Mouse (Mus musculus) stomach, embryonic 14.5 days (tissue): ENCODE results near the gene Mif4gd. TPM values are rescaled to one million over a fixed set of nuclear protein-coding genes. Genes with fewer than 3 reads are reported as not detected.

Source experiments
- ATAC-seq: fragments of 200-750 bp; cut with Nextera tagmentation; 2 replicates; pipeline ENCODE4 v1.8.0; 2017; ENCODE audit warnings: low read depth, moderate TSS enrichment; ENCODE audit not compliant: insufficient number of reproducible peaks, insufficient read depth, low FRiP score
- H3K27ac ChIP-seq: fragments of 300-500 bp; sonication (generic); 2 replicates; pipeline ENCODE4 v1.5.1; 2014; ENCODE audit warnings: mild to moderate bottlenecking, low read length, moderate library complexity, mixed read lengths
- H3K27me3 ChIP-seq: fragments of 300-500 bp; sonication (generic); 2 replicates; pipeline ENCODE4 v1.6.1; 2014; ENCODE audit warnings: low read length, control low read depth, mixed read lengths; ENCODE audit not compliant: control insufficient read depth, insufficient read depth
- H3K36me3 ChIP-seq: fragments of 300-500 bp; sonication (generic); 2 replicates; pipeline ENCODE4 v1.6.1; 2014; ENCODE audit warnings: mild to moderate bottlenecking, control low read depth, low read length, moderate library complexity, mixed read lengths; ENCODE audit not compliant: control insufficient read depth, insufficient read depth
- H3K4me1 ChIP-seq: fragments of 300-500 bp; sonication (generic); 2 replicates; pipeline ENCODE4 v1.6.1; 2014; ENCODE audit warnings: low read length, control low read depth, mixed read lengths; ENCODE audit not compliant: control insufficient read depth, insufficient read depth
- H3K4me2 ChIP-seq: fragments of 300-500 bp; sonication (generic); replicated peaks from 2 replicates; pipeline ENCODE4 v1.6.1; 2014; ENCODE audit warnings: low read depth, low read length, control low read depth
- H3K4me3 ChIP-seq: fragments of 300-500 bp; sonication (generic); 2 replicates; pipeline ENCODE4 v1.5.1; 2014; ENCODE audit warnings: low read depth, low read length, control low read depth
- H3K9ac ChIP-seq: fragments of 300-500 bp; sonication (generic); replicated peaks from 2 replicates; pipeline ENCODE4 v1.6.1; 2014; ENCODE audit warnings: low read depth, mild to moderate bottlenecking, control low read depth, low read length, moderate library complexity, mixed read lengths
- H3K9me3 ChIP-seq: fragments of 300-500 bp; sonication (generic); 2 replicates; pipeline ENCODE4 v1.6.1; 2016; ENCODE audit warnings: low read depth, low read length, control low read depth; ENCODE audit not compliant: control insufficient read depth
- WGBS: fragments of 180-500 bp; shearing (Covaris S2); extraction: QIAGEN DNeasy Blood & Tissue Kit; methylation state at CpG from one replicate; pipeline ENCODE4 v1.1.7; 2014; 5-methylcytosine and 5-hydroxymethylcytosine counted together
- polyA plus RNA-seq: library from polyadenylated mRNA; unstranded; fragments of >200 nt; fragmentation: Nextera tagmentation; extraction: Ambion mirVana; gene quantifications from 2 replicates; pipeline ENCODE4 v1.2.1, GENCODE M21; 2014

The Mif4gd gene
- polyA plus RNA-seq: 33.4 and 35.1 TPM in 2 replicates

GRCm38 (mm10) chr11:115612410-115613137 is at the start of gene Mif4gd:
TSS of gene Mif4gd (minus strand) at chr11:115612969.
- Histone ChIP-seq H3K27me3 (no peaks in the 10 kb centered on the region), H3K36me3 (peaks cover 14% of the 10 kb centered on the region), H3K9ac (peak within 1 kb of the TSS; percentile 52), H3K27ac (peak within 1 kb of the TSS; percentile 92), H3K4me3 (peak within 1 kb of the TSS; percentile 66), H3K4me2 (peak within 1 kb of the TSS; percentile 47), H3K4me1 (peaks cover 15% of the 10 kb centered on the region; the same call in 1 of the 2 replicates), H3K9me3 (no peaks in the 10 kb centered on the region)
- WGBS: under 1% methylated on average over 42 of the region's 80 CpGs
- ATAC-seq: peak; percentile 83

- no peak overlapping the region for H3K4me3 ChIP-seq
- H3K36me3 ChIP-seq: no peaks in the 10 kb centered on the region
- no peak overlapping the region for H3K9ac ChIP-seq
- ATAC-seq: no peak
- H3K27ac ChIP-seq: no peak overlapping the region
- 96% methylated on average over 4 of the region's 4 CpGs for WGBS
- H3K4me1 ChIP-seq: no peaks in the 10 kb centered on the region
- no peaks in the 10 kb centered on the region for H3K9me3 ChIP-seq
- H3K27me3 ChIP-seq: no peaks in the 10 kb centered on the region
- no peak overlapping the region for H3K4me2 ChIP-seq
Measured at GRCm38 (mm10) chr11:115660376-115660775, 47.6 kb upstream of the Mif4gd start.

GRCm38 (mm10) chr11:115658521-115658920 is 45.8 kb upstream of the Mif4gd start:
- Histone ChIP-seq H3K9me3 (no peaks in the 10 kb centered on the region), H3K36me3 (peaks cover 2% of the 10 kb centered on the region), H3K4me1 (no peaks in the 10 kb centered on the region), H3K4me3 (no peak overlapping the region), H3K4me2 (no peak overlapping the region), H3K27me3 (no peaks in the 10 kb centered on the region), H3K9ac (no peak overlapping the region), H3K27ac (no peak overlapping the region)
- 88% methylated on average over 6 of the region's 6 CpGs for WGBS
- no peak for ATAC-seq

GRCm38 (mm10) chr11:115654128-115654527 is 41.4 kb upstream of the Mif4gd start:
- Histone ChIP-seq H3K4me2 (no peak overlapping the region), H3K9me3 (no peaks in the 10 kb centered on the region), H3K36me3 (peaks cover 8% of the 10 kb centered on the region), H3K27me3 (no peaks in the 10 kb centered on the region), H3K27ac (no peak overlapping the region), H3K9ac (no peak overlapping the region), H3K4me1 (no peaks in the 10 kb centered on the region), H3K4me3 (no peak overlapping the region)
- WGBS: 72% methylated on average over 2 of the region's 2 CpGs
- no peak for ATAC-seq

GRCm38 (mm10) chr11:115653194-115653593 is 40.4 kb upstream of the Mif4gd start:
- Histone ChIP-seq H3K9me3 (no peaks in the 10 kb centered on the region), H3K4me3 (no peak overlapping the region), H3K27ac (no peak overlapping the region), H3K4me2 (no peak overlapping the region), H3K36me3 (peaks cover 8% of the 10 kb centered on the region), H3K27me3 (no peaks in the 10 kb centered on the region), H3K4me1 (no peaks in the 10 kb centered on the region), H3K9ac (no peak overlapping the region)
- no peak for ATAC-seq
- 88% methylated on average over 3 of the region's 3 CpGs for WGBS

- 94% methylated on average over 3 of the region's 3 CpGs for WGBS
- H3K4me3 ChIP-seq: no peak overlapping the region
- H3K4me1 ChIP-seq: no peaks in the 10 kb centered on the region
- no peaks in the 10 kb centered on the region for H3K9me3 ChIP-seq
- no peak for ATAC-seq
- no peak overlapping the region for H3K9ac ChIP-seq
- no peak overlapping the region for H3K4me2 ChIP-seq
- peaks cover 8% of the 10 kb centered on the region for H3K36me3 ChIP-seq
- H3K27ac ChIP-seq: no peak overlapping the region
- H3K27me3 ChIP-seq: no peaks in the 10 kb centered on the region
Measured at GRCm38 (mm10) chr11:115651680-115652079, 38.9 kb upstream of the Mif4gd start.

- no peaks in the 10 kb centered on the region for H3K4me1 ChIP-seq
- 68% methylated on average over 10 of the region's 10 CpGs for WGBS
- H3K9ac ChIP-seq: no peak overlapping the region
- no peak for ATAC-seq
- H3K27me3 ChIP-seq: no peaks in the 10 kb centered on the region
- no peak overlapping the region for H3K4me2 ChIP-seq
- no peak overlapping the region for H3K4me3 ChIP-seq
- H3K9me3 ChIP-seq: no peaks in the 10 kb centered on the region
- no peak overlapping the region for H3K27ac ChIP-seq
- peaks cover 8% of the 10 kb centered on the region for H3K36me3 ChIP-seq
Measured at GRCm38 (mm10) chr11:115649706-115650105, 36.9 kb upstream of the Mif4gd start.

- H3K27me3 ChIP-seq: no peaks in the 10 kb centered on the region
- ATAC-seq: no peak
- no peaks in the 10 kb centered on the region; the same call in 1 of the 2 replicates for H3K36me3 ChIP-seq
- H3K4me3 ChIP-seq: no peak overlapping the region
- no peaks in the 10 kb centered on the region for H3K9me3 ChIP-seq
- H3K27ac ChIP-seq: no peak overlapping the region
- 52% methylated on average over 6 of the region's 6 CpGs for WGBS
- H3K9ac ChIP-seq: no peak overlapping the region
- no peak overlapping the region for H3K4me2 ChIP-seq
- no peaks in the 10 kb centered on the region for H3K4me1 ChIP-seq
Measured at GRCm38 (mm10) chr11:115647459-115647858, 34.7 kb upstream of the Mif4gd start.

- H3K9me3 ChIP-seq: no peaks in the 10 kb centered on the region
- no peaks in the 10 kb centered on the region for H3K4me1 ChIP-seq
- H3K4me2 ChIP-seq: no peak overlapping the region
- WGBS: 87% methylated on average over 9 of the region's 9 CpGs
- no peak overlapping the region for H3K9ac ChIP-seq
- H3K36me3 ChIP-seq: no peaks in the 10 kb centered on the region; the same call in 1 of the 2 replicates
- H3K4me3 ChIP-seq: no peak overlapping the region
- H3K27me3 ChIP-seq: no peaks in the 10 kb centered on the region
- no peak overlapping the region for H3K27ac ChIP-seq
- ATAC-seq: no peak
Measured at GRCm38 (mm10) chr11:115646439-115646838, 33.7 kb upstream of the Mif4gd start.
